Mouse (Mus musculus) cerebral cortex, adult 2 months (tissue): ENCODE results near the gene Eml4.

Experiments
- WGBS: fragments of 180-500 bp; shearing (Covaris S2); methylation state at CpG from one replicate; pipeline ENCODE4 v1.1.7; 2018; 5-methylcytosine and 5-hydroxymethylcytosine counted together

Gene Eml4

DNA sequence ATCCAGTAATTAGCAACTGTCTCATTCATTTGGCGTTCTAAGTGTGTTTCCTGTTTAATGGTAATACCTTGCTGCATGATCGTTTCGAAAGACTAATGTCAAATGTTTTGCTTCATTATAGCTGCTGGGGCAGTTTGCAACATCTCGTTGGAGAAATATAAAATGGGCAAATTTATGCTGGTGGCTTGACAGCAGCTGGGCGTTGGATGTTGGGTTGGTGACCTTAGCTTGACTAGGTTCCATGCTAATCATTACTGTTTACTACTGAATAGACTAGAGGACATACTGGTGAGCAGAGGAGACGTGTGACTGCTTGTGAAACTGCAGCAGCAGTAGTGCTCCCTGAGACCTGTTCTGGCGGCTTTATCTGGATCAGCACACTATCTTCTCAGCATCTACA is 6.5 kb upstream of the Eml4 start:
- 80% methylated on average over 7 of the region's 7 CpGs for WGBS

DNA sequence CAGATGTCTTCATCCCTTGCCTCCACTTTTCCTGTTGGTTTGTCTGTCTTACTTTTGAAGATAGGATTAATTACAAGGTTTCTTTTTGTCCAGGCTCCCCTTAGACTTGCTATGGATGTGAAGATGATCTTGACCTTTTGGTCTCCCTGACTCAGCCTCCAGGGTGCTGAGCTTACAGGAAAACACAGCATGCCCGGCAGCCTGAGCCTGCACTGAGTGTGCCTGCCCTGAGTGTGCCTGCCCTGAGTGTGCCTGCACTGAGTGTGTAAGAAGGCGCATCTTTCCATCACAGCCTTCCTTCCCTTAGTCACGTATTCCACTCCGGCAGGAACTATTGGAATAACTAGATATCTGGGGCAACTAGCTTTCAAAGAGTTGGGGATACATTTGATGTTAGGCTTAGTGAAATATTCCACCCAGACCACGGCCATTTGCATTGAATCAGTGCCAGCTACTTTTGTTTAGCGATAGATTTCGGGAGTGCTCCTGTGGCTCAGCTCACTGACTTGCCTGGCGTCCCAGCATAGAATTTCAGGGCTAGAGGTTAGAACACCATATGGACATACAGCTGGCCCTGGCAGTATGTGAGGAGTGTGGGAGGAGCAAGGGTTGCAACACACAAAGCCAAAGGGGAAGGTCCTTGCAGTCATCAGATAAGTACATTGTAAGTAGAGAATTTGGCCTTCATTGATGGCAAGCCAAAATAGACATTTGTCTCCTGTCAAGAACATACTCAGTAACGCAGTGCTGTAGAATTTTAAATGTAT is 2.5 kb upstream of the Eml4 start:
- WGBS: 73% methylated on average over 9 of the region's 9 CpGs

DNA sequence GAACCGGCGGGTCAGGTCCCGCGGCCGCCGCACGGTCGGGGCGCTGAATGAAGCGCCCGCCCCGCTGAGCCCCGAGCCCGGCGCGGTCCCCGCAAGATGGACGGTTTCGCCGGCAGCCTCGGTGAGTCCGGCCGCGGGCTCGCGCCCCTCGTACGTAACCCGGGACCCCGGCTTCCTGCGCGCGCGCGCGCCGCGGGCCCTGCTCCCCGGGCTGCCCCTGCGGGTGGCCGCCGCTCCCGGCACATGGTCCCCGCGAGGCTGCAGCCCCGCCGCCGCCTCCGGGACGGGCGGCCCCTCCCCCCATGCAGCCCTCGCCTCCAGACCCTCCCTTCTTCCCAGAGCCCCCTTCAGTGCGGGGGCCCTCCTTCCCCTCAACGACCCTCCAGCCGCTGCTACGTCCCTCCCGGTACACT is 394 bp downstream of the Eml4 start:
- WGBS: 1% methylated on average over 47 of the region's 57 CpGs

DNA sequence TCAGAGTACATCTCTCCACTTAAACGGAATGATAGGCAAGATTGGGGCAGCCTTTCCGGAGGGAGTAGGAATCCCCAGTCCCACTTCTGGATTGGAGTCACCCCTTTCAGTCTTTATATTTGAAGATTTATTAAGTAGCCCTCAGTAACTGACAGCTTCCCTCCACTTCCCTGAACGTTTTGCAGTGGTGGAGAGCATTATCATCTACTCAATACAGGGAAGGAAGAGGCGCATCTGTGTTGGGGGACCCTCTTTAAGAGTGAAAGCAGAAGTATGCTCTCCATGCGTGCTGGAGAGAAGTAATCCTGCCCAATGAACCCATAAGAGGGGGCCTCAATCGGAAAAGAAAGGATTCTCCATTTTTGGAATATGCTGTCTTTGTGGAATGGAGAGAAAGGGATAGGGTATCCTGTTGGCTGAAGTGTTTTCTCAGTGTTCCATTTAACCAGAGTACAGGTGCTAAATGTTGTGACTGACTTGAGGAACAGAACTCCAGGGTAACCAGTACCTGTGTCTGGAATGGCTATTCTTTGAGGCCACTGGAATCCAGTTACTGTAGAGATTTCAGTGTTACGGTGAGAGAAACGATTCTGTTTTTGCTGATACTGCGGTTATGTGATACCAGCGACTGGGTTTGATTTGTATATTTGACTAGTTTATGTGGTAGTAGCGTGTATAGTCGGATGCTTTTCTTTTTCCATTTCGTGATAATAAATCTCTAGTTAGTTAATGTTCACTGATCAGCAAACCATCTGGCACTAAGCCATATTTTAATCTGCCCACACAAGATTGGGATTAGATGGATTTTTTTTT is 1.1 kb downstream of the Eml4 start:
- 8% methylated on average over 13 of the region's 13 CpGs for WGBS

DNA sequence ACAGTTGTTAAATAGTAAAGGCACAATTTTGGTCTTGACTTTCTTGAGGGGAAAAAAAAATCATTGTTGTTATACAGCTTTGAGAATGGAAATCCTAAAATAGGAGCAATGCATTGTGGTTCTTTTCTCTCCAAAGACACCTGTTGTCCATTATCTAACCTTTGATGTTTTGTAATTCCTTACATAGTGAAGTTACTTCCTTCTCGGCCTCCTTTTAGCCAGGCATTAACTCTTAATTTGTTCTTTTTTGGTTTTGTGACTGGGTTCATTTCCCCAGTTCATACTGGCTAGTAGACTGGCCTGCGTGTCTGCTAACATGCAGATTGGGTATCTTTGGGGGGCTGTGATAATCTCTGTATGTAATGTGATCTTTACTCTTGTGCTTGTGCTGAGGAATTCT is 1.7 kb downstream of the Eml4 start:
- 47% methylated on average over 2 of the region's 2 CpGs for WGBS

DNA sequence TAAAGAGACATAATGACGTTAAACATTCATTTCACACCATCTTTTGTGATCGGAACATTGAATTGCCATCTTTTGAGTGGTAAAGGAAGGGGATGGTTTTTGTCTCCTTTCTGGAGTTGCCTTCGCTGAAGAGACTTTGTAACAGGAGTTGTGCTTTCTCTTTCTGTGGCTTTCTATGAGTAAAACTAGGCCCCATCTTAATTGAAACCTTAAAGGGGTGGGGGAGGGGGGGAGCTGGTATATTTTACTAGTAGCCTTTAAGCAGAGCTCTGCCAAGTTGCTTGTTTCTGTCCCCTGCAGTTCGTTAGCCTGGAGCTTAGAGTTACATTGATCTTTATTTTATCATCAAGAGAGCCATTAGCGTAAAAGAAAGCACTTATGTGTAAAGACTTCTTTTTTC is 2.3 kb downstream of the Eml4 start:
- WGBS: 55% methylated on average over 5 of the region's 5 CpGs

DNA sequence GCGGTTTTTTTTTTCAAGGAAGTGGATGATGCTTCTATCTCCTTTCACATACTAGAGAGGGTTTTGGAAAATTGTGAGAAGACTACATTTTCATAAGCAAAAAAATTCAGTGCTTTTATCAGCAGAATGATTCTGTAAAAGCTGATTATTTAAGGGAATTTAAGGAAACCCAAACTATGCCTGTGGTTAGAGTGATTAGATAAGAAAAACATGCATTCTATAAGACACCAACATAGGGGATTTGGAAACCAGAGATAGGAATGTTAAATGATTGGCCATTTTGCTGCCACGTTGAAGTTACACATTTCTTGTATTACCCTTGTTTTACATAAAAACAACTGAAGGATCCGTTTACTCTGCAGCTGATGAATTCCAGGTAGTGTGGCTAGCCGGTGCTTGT is 2.7 kb downstream of the Eml4 start:
- WGBS: 67% methylated on average over 4 of the region's 4 CpGs

DNA sequence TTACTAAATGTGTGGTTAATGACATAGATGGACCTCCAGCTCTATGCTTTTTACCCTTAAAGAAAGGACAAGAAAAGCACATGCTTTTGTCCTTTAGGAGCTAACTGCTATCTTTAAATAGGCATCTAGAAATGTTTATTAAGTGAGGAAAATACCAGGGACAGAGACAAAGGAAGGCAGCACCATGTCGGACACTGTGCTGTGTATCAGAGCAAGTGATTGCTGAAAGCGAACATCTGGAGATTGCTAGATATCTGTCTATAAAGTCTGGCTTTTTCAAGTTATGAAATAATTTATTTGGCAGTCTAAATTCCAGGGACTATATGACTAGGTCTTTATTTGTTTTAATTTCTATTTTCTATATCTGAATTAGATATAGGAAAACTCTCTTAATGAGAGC is 4.8 kb downstream of the Eml4 start:
- 87% methylated on average over 2 of the region's 2 CpGs for WGBS

DNA sequence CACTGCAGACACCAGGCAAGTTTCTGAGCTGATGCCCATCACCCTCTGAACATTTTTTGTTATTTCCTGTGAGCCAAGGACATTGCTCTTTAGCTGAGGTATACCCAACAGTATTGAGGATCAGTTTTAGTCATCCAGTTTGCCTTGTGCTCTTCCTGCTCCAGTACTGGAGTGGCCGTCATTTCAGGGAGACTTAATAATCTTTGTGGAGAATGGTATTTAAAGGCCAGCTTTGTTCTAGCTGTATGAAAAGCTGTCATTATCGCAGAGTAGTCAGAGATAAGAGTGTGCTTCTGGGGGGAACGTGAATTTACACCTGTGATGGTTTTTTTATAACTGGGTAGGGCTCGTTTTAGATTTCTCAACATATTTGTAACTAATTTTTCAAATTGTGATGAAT is 9.2 kb downstream of the Eml4 start:
- 82% methylated on average over 4 of the region's 4 CpGs for WGBS

DNA sequence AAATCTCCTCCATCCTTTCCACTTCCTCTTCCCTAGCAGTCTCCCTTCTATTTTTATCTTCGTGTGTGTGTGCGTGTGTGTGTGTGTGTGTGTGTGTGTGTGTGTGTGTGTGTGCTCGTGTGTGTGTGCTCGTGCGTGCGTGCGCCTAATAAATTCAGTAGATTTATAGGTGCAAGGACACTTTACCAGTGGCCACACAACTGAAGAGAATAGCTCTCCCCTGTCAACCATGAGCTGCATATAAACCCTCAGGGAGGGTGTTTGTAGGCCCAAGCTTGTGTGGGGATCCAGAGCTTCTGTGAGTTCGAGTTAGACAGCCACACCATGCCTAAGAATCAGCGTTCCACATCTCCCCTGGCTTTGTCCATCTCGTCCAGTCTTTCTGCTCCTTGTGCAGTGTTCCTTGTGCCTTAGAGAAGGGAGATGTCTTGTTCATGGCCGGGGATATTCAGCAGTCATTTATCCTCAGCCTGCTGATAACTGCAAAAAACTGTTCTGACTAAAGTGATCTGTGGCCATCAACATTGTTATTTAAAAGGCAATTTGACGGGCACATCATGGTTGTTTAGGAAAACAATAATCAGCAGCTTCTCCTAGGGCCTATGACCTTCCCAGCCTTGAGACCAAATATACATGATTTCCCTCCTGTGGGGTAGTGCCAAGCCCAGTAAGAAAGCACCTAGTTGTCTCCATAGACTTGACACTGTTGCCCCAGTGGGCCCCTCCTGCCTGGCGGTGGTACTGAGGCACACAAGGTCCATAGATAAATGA is 10.2 kb downstream of the Eml4 start:
- 82% methylated on average over 13 of the region's 13 CpGs for WGBS

DNA sequence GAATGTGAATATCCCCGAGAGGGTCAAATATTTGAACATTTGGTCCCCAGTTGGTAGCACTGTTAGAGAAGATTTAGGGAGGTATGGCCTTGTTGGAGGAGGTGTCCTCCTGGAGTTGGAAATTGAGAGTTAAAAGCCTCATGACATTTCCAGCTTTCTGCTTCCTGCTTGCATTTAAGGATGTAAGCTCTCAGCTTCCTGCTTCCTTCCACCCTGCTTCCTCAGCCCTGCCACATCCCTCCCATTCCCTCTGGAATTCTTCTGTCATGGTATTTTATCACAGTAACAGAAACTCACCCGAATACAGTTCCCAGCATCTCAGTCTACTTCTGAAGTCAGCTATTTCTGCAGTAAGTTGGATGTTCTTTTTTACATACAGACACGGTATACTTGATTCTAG is 12.3 kb downstream of the Eml4 start:
- 61% methylated on average over 3 of the region's 3 CpGs for WGBS

DNA sequence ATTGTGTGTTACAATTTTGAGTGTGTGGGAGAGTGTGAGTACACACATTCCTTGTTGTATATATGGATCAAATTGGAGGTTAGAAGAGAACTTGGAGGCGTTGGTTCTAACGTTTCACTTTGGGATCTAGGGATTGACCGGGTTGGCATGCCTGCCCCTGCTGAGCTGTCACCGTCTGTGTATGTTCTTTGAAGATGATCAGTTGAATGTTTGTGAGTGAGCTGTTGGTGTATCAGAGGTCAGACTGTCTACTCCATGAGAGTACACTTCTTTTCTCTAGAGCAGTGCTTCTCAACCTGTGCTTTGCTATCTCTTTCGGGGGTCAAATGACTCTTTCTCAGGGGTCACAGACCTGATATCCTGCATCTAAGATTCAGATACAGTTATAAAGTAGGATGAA is 13.6 kb downstream of the Eml4 start:
- 81% methylated on average over 5 of the region's 5 CpGs for WGBS

DNA sequence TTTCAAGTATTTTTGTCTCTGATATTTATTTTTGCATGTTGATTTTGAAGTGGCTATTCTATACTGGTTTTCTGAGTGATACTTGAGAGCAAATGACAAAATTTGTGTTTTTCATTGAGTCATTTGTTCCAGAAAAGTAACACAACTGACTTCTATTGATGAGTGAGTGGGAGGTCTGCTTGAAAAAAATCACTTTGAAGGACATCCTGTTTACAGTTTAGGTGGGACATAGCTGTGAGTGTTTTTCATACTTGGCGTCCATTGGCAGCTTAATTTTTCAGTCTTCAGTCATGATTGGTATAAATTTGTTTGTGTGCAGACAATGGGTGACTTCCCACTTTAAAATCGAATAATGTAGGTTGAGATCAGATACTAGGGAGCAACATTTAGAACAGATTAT is 14.4 kb downstream of the Eml4 start:
- 72% methylated on average over 2 of the region's 2 CpGs for WGBS

DNA sequence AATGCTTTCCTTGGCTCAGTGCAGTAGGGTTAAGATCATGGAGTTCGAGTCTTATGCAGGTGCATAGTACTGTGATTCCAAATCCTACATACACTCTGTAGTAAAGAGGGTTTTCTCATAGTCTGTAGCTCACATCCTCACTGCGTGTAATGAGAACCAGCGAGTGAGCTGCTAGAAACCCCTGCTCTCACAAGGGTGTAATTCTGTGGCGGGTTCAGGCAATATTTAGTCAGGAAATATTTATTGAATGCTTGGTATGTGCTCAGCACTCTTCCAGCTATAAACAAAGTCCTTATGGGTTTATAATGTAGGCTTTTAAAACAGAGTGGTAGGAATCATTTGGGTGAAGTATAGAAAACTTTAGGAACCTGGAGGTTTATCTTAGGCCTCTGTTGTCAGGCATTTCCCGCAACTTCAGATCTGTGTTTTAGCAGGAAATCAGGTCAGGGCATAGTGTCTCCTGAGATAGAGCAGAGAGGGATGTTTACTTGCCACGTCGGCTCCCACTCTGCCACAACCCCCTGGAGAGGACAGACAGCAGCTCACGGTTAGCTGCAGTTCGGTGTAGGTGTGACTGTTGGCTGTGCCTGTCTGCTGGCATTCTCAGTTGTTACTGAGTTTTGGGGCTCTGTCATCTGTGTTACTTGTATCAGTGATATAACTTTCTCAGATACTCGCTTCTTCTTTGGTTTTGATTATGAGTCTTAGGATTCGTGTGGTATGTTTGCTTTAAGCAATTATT is 15.1 kb downstream of the Eml4 start:
- 55% methylated on average over 11 of the region's 11 CpGs for WGBS

DNA sequence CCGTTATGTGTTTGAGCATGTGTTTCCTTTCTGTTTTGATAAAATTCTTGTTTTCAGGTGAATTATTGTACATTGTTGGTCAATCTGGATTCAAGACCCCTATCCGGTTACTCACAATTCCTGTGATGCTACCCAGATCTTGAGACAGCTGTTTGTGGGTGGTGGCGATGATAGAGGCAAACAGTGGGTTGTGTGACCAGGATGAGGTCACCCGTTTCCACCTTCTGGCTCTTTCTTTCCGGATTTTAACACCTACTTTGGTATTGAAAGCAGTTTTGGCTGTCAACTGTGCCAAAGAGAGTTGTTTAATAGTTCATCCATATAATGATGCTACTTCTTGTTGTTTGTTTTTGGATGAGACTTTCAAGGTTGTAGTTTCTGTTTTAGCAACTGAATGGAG is 16.7 kb downstream of the Eml4 start:
- 46% methylated on average over 5 of the region's 5 CpGs for WGBS

DNA sequence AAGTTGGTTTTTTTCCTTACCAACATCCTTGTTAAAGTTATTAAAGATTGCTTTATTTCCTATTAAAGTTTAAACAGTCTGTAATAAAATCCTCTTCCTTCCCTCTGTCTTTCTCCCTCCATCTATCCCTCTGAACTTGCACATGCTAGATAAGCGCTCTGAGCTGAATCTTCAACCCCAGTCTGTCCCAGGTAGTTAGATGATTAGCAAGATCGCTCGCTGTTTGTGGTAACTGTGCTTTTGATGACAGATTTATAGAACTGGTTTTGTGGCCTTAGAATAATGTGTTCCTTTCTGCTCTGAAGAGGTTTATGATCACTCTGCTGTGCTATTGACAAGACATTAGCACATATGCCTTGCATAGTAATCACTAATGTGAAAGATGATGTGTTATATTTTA is 25.1 kb downstream of the Eml4 start:
- 97% methylated on average over 3 of the region's 3 CpGs for WGBS

DNA sequence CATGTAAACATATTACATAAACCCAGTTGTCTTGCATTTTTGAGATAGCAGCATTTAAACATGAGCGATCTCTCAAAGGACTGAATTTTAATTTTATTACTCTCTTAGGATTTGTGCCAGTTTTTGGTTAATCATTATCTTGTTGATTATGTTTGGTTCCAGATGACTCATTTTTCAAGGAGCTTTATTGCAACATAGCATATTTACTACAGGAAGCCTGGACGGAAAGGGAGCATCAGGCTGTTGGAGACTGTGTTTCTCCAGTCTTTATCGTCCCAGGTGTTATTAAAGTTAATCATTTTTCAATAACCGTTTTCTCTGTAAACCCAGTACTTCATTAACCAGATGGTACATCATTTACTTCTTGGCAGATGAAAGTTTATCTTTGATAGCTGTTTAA is 26.1 kb downstream of the Eml4 start:
- 73% methylated on average over 4 of the region's 4 CpGs for WGBS

DNA sequence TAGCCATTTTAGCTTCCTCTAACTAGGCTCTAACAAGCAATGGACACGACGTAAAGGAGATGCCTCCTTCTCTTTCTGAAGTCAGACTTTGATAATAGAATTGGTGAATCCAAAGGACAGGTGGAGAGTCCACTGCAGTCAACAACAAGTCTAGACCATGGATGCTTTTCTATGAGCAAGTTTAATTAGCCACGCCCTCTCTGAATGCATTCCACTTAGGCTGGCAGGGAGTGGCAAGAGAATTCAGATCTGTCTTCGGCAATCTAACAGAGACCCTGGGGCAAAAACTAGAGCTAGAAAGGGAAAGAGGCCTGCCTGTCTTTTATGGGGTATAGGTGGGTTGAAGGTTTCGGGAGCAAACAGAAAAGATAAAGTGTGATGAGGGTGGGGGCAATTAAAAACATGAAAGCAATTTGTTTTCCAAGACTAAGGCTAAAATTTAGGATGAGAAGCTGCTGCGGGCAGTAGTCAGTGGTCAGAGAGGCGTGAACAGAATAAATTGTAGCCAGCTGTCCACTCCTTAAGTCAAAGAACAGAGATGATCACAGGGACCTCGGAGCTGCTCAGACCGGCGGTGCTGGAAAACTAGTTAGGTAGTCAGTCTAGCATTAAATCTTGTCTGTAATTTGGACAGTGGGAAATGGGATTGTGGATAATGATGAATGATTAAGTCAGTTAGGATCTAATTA is 27.2 kb downstream of the Eml4 start:
- WGBS: 85% methylated on average over 10 of the region's 10 CpGs

DNA sequence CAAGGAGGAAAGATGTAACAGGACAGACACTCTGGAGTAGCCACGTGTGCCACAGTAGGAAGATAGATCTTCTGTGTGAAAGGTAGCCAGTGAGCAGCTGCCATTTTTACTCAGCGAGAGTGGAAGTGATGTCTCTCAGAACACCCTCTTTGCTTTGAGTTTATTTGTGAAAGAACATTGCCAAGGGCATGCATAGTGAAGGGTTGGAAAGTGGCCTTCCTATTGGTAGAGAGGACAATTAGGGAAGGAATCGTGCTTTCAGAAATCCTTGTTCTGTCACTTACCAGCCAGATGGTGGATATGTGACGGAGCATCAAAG is 27.7 kb downstream of the Eml4 start:
- 50% methylated on average over 4 of the region's 4 CpGs for WGBS

DNA sequence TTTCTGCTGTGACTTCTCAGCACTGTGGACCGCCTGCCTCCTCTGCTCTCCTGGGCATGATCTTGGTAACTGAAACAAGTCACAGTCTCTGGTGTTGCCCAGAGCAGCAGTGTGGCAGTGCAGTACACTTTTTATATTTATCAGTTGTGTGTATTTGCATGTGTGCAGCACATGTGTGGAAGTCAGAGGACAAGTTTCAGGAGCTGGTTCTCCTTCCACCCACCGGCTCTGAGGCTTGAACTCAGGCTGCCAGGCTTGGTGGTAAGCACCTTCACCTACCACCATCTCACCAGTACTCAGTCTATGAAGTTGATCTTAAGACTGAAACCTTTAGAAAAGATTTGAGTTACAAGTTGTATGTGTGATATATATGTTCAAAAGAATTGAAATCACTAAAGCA is 28.6 kb downstream of the Eml4 start:
- 64% methylated on average over 2 of the region's 2 CpGs for WGBS

DNA sequence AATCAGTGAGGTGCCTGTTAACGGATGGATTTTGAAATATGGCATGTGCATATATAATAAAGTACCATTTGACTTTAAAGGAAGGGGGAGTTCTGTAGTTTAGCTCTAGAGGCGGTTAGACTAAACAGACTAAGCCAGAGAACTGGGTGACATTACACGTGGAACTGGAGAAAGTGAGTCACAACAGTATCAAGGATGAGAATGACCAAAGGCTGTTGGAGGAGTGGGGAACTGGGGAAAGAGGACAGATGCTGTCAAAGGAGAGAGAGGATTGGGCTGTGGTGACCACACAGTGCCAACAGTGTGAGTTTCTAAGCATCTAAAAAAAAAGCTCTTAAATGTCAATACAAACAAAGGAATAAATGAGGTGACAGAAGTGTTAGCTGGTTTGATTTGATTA is 29.1 kb downstream of the Eml4 start:
- WGBS: 76% methylated on average over 3 of the region's 3 CpGs
